Mouse (Mus musculus) bone marrow, adult 2 months (tissue): ENCODE results near the gene Fam234b. TPM values are rescaled to one million over a fixed set of nuclear protein-coding genes. Genes with fewer than 3 reads are reported as not detected.

Experiments
- H3K27ac ChIP-seq: fragments of 200-500 bp; 2 replicates; pipeline ENCODE4 v1.5.1; 2012; ENCODE audit warnings: low read depth, mild to moderate bottlenecking, control low read depth, inconsistent platforms, low read length; ENCODE audit not compliant: control insufficient read depth, poor library complexity, insufficient read depth
- H3K4me1 ChIP-seq: fragments of 200-500 bp; 2 replicates; pipeline ENCODE4 v1.6.1; 2011; ENCODE audit warnings: low read length; ENCODE audit not compliant: control insufficient read depth, insufficient read depth
- H3K4me3 ChIP-seq: fragments of 200-500 bp; replicated peaks from 2 replicates; pipeline ENCODE3; 2011; ENCODE audit warnings: mild to moderate bottlenecking, low read depth, low read length, control low read depth; ENCODE audit not compliant: control insufficient read depth
- CTCF ChIP-seq: fragments of 200-500 bp; IDR thresholded peaks from 2 replicates; pipeline ENCODE4 v1.5.1; 2011; ENCODE audit warnings: low read length, control low read depth; ENCODE audit not compliant: control insufficient read depth, insufficient read depth
- POLR2A ChIP-seq: fragments of 200-500 bp; IDR thresholded peaks from 2 replicates; pipeline ENCODE4 v1.6.1; 2011; ENCODE audit warnings: low read depth, mild to moderate bottlenecking, control low read depth, low read length, borderline replicate concordance; ENCODE audit not compliant: control insufficient read depth
- WGBS: fragments of 180-500 bp; shearing (Covaris S2); methylation state at CpG from one replicate; pipeline ENCODE4 v1.1.7; 2018; 5-methylcytosine and 5-hydroxymethylcytosine counted together
- polyA plus RNA-seq: library from polyadenylated mRNA; stranded (reverse); fragments of >200 nt; gene quantifications from 2 replicates; pipeline ENCODE4 v1.2.4, GENCODE M21; 2011; ENCODE audit warnings: low replicate concordance; ENCODE audit not compliant: missing spikeins, insufficient read depth, insufficient read length

Fam234b gene
- polyA plus RNA-seq, 1 experiment = 28.7 TPM

DNA sequence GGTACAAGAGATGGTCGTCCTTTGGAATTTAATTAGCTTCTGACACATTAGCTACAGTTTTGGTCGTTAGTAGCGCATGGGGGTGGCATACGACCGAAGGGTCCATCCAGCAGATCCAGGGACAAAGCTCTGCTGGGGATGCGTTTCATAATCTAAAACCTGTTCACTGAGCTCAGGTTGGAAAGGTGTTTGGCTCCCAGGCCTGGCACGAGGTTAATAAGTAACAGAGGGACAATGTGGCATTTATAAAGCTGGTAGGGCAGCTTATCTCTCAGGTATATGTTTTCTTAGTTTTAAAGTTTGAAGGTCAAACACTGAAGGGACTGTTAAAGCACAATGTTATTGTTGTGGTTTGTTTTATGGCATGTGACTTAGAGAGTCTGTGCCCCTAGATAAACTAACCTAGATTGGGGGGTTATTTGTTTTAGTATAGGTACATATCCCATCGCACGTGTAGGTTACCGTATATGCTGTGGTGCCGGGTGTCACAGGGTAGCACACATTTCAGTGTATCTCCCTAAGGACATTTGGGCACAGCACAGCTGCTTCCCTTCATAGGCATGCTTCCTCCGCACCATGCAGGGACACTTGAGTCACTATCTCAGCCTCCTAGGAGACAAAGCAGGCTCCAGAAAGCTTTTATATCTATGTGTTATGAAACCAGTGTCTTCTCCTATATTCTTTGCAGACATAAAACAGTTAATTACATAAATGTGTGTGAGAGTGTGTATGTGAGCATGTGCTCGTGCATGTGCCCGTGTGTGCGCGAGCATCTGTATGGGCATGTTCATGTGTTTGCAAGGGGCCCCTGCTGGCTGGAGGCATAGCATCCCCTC, 2.6 kb downstream of the Fam234b start:
- peak overlapping the region; percentile 24 for H3K4me3 ChIP-seq
- no peak overlapping the region for H3K27ac ChIP-seq
- TF ChIP-seq POLR2A (no peak), CTCF (no peak)
- H3K4me1 ChIP-seq = no peaks in the 10 kb centered on the region
- 81% methylated on average over 16 of the region's 16 CpGs for WGBS

DNA sequence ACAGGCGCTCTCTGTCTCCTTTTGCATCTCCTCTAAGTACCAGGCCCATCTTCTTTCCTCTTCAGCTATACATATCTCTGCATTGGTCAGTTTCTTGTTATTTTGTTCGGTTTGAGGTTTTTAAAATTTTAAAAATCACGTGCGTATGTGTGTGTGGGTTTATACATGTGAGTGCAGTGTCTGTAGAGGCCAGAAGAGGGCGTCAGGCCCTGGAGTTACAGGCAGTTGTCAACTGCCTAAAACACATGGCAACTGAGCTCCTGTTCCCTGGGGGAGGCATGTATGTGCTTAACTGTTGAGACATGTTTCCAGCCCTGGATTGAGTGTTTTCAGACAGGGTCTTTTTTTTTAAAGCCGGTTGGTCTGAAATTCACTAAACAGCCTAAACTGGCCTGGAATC, 4.9 kb downstream of the Fam234b start:
- H3K4me3 ChIP-seq = no peak overlapping the region
- H3K27ac ChIP-seq = no peak overlapping the region
- no peaks in the 10 kb centered on the region; the same call in 1 of the 2 replicates for H3K4me1 ChIP-seq
- 87% methylated on average over 6 of the region's 6 CpGs for WGBS
- TF ChIP-seq CTCF (peak; percentile 21; the same call in 1 of the 2 replicates), POLR2A (no peak)

DNA sequence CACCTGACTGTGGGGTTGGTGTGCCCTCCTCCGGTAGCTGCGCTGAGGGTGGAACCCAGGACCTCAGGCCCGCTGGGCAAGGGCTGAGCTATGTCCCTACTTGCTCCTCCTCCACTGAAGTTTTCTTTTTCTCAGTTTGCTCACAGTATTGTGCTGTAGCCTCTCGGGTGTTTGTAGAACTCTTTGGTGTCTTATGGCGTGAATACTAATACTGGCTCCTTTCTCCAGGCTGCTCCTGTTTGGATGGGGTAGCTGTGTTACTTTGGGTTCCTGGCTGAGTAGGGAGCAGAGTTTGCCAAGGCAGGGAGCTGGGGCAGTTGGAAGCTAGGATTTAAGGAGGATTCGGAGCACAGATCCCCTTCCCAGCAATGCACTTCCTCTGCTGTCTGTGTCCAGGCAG, 6.0 kb downstream of the Fam234b start:
- no peak overlapping the region for H3K27ac ChIP-seq
- no peaks in the 10 kb centered on the region; the same call in 1 of the 2 replicates for H3K4me1 ChIP-seq
- TF ChIP-seq CTCF (no peak), POLR2A (no peak)
- 85% methylated on average over 6 of the region's 6 CpGs for WGBS
- H3K4me3 ChIP-seq = no peak overlapping the region

DNA sequence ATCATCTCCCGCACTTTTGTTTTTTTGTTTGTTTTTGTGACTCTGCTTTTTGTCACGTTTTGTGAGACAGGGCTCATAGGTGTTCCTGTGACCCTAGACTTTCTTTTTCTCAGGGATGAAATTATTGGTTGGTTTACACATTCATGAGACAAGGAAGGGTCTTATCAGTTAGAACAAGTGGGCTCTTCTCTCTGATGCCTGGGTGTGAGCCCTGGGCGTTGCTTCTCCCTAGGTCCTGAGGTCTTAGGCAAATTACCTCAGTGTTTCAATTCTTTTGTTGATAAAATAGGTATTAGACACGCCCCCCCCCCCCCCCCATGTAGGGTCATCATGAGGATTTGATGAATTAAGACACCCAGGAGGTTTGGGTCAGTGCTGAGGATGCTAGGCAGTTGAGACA, 7.1 kb downstream of the Fam234b start:
- Histone ChIP-seq H3K4me3 (no peak overlapping the region), H3K4me1 (no peaks in the 10 kb centered on the region; the same call in 1 of the 2 replicates), H3K27ac (no peak overlapping the region; the same call in 1 of the 2 replicates)
- no peak for TF ChIP-seq POLR2A
- TF ChIP-seq CTCF = no peak
- WGBS = 68% methylated on average over 4 of the region's 4 CpGs

DNA sequence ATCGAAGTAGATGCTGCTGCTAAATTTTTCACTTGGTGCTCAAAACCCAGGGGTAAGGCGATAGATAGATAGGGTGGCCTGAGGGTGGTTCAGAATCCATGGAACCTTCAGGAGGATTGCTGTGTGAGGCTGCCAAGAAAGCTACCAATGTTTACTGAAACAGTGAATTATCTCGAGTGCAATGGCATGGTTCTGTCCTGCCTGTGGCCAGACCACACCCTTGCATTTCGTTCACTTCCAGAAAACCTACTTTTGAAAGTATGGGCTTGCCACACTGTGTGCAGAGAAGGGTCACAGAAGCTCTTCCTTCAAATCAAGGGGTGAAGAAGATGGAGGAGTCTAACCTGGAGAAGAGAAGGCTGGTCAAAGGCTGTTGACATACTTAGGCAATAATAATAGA, 8.0 kb downstream of the Fam234b start:
- Histone ChIP-seq H3K4me3 (no peak overlapping the region), H3K27ac (peak overlapping the region; percentile 30; the same call in 1 of the 2 replicates)

DNA sequence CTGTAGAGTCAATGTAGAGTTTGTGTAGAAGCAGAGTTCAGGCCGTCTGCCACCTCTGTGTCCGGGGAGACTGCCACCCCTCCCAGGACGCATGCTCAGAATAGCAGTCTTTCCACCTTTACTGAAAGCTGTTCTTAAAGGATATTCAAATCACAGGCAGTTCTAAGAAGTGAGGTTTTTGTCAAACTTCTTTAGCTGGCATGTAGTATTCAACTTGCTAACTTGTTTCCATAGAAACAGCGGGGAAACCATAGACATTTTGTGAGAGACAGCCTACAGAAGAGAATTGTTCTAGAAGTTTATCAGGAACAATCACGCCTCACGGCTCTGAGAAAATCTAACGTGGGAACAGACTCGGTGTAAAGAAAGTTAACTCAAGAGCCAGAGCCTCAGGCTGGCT, 9.1 kb downstream of the Fam234b start:
- TF ChIP-seq POLR2A (no peak), CTCF (no peak)
- 84% methylated on average over 8 of the region's 8 CpGs for WGBS
- no peaks in the 10 kb centered on the region; the same call in 1 of the 2 replicates for H3K4me1 ChIP-seq
- no peak overlapping the region for H3K27ac ChIP-seq
- no peak overlapping the region for H3K4me3 ChIP-seq

More for the DNA sequence above, 8.0 kb downstream of the Fam234b start:
- no peaks in the 10 kb centered on the region; the same call in 1 of the 2 replicates for H3K4me1 ChIP-seq
- TF ChIP-seq POLR2A (no peak), CTCF (no peak)
- 57% methylated on average over 4 of the region's 4 CpGs for WGBS

DNA sequence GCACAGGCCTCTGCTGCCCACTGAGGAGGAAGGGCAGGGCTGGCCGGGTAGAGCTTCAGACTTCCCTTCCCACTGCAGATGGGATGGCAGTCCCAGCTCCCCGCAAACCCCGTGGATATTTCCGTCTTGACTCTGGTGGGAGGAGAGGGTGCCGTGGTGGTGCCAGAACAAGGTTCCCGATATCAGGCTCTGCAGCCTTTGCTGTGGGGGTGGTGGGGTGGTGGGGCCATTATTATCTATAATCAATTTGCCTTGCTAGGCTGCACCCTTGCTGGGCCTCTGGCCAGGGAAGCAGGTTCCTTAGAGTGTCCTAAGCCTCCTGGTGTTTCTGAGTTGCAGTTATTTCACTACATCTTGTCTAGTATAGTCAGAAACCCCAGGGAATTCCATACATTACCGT, 13.4 kb downstream of the Fam234b start:
- WGBS = 83% methylated on average over 7 of the region's 7 CpGs
- no peak overlapping the region for H3K4me3 ChIP-seq
- H3K4me1 ChIP-seq = no peaks in the 10 kb centered on the region
- no peak for TF ChIP-seq CTCF
- no peak for TF ChIP-seq POLR2A
- H3K27ac ChIP-seq = no peak overlapping the region

DNA sequence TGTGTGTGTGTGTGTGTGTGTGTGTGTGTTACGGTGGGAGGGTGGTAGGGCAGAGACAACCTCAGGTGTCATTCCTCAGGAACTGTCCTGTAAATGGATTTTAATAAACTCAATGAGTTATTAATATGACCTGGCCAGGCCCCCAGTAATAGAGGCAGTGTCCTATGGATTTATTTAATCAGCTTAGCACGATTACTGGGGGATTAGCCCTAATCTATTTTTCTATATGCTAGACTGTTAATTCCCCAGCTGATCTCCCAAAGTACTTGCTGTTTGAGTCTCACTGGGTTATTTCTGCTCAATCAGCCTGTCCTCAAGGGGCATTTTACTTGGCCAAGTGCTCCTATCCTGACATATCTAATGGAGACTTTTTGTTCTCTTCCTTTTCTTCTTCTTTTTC, 14.9 kb downstream of the Fam234b start:
- H3K4me3 ChIP-seq = no peak overlapping the region
- H3K4me1 ChIP-seq = no peaks in the 10 kb centered on the region; the same call in 1 of the 2 replicates
- no peak overlapping the region for H3K27ac ChIP-seq
- no peak for TF ChIP-seq CTCF
- no peak for TF ChIP-seq POLR2A
- WGBS = 86% methylated on average over 2 of the region's 2 CpGs

DNA sequence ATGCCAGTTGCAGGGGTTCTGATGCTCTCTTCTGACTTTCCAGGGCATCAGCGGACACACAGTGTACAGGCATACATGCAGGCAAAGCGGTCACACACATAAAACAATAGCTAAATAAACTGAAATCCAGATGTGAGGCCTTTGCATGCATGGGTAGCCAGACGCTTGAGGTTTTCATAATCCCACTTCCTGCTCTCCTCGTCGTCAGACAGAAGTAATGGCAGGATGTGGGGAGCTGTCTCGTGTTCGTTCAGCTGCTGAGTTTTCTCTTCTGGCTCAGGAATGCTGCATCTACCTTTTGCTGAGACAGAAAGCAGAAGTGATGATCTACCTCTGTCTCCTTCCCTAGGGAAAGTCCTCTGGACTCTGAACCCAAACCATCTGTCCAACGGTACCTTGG, 20.6 kb downstream of the Fam234b start:
- Histone ChIP-seq H3K27ac (no peak overlapping the region), H3K4me3 (no peak overlapping the region), H3K4me1 (peaks cover 2% of the 10 kb centered on the region; the same call in 1 of the 2 replicates)
- WGBS = 20% methylated on average over 8 of the region's 8 CpGs
- TF ChIP-seq POLR2A (no peak), CTCF (no peak)
